Mouse (Mus musculus) small intestine, adult 2 months (tissue): Measurements from ENCODE around the gene Hsd17b14. TPM values are rescaled to one million over a fixed set of nuclear protein-coding genes. Genes with fewer than 3 reads are reported as not detected.

Source experiments
- H3K27ac ChIP-seq: fragments of 200-500 bp; 2 replicates; pipeline ENCODE4 v1.5.1; 2012; ENCODE audit warnings: low read depth, low read length, control low read depth, inconsistent platforms; ENCODE audit not compliant: insufficient read depth
- H3K27me3 ChIP-seq: fragments of 200-500 bp; 2 replicates; pipeline ENCODE4 v1.6.1; 2012; ENCODE audit warnings: mild to moderate bottlenecking, moderate library complexity, low read length, inconsistent platforms; ENCODE audit not compliant: control insufficient read depth, insufficient read depth
- H3K36me3 ChIP-seq: fragments of 200-500 bp; 2 replicates; pipeline ENCODE4 v1.6.1; 2012; ENCODE audit warnings: mild to moderate bottlenecking, low read length, control low read depth, inconsistent platforms; ENCODE audit not compliant: control insufficient read depth, insufficient read depth
- H3K4me1 ChIP-seq: fragments of 200-500 bp; 2 replicates; pipeline ENCODE4 v1.6.1; 2012; ENCODE audit warnings: low read length, inconsistent platforms, mixed read lengths; ENCODE audit not compliant: control insufficient read depth, insufficient read depth, insufficient read length
- H3K4me3 ChIP-seq: fragments of 200-500 bp; 2 replicates; pipeline ENCODE4 v1.5.1; 2012; ENCODE audit warnings: low read depth, mild to moderate bottlenecking, control low read depth, inconsistent platforms, low read length, moderate library complexity
- CTCF ChIP-seq: fragments of 200-500 bp; IDR thresholded peaks from 2 replicates; pipeline ENCODE4 v1.5.1; 2012; ENCODE audit warnings: low read depth, mild to moderate bottlenecking, control low read depth, inconsistent platforms, low read length, moderate library complexity, mixed read lengths; ENCODE audit not compliant: insufficient replicate concordance, insufficient read length; ENCODE audit errors: extremely low read depth
- POLR2A ChIP-seq: fragments of 200-500 bp; IDR thresholded peaks from 2 replicates; pipeline ENCODE4 v1.6.1; 2012; ENCODE audit warnings: low read depth, mild to moderate bottlenecking, control low read depth, inconsistent platforms, low read length, moderate library complexity
- WGBS: fragments of 180-500 bp; shearing (Covaris S2); methylation state at CpG from one replicate; pipeline ENCODE4 v1.1.7; 2018; 5-methylcytosine and 5-hydroxymethylcytosine counted together
- polyA plus RNA-seq: library from polyadenylated mRNA; depleted of rRNA; stranded (reverse); fragments of >200 nt; gene quantifications from 2 replicates; pipeline ENCODE4 v1.2.3, GENCODE M21; 2012

Hsd17b14 gene
- polyA plus RNA-seq, 1 experiment, result 0.25 TPM

DNA sequence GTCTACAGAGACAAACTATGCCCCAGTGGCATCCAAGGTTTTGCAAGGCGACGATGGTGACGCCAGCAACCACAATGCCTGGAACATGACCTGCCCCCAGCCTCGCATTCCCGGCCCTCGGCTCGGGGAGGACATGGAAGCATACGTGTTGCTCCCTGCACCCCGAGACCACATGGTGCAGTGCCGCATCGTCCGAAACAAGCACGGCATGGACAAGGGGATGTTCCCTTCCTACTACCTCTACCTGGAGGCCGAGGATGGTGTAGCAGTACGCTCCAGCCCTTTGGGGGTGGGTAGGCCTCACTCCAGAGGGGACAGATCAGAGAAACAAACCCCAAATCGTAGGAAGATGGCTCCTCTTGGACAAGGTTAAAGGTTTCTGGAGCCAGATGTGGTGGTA is 36.1 kb upstream of the Hsd17b14 start:
- WGBS, result 95% methylated on average over 16 of the region's 16 CpGs
- Histone ChIP-seq H3K36me3 (peaks cover 5% of the 10 kb centered on the region; the same call in 1 of the 2 replicates), H3K27me3 (no peaks in the 10 kb centered on the region), H3K4me1 (peaks cover 6% of the 10 kb centered on the region; the same call in 1 of the 2 replicates), H3K27ac (no peak overlapping the region), H3K4me3 (no peak overlapping the region)
- TF ChIP-seq POLR2A, result no peak
- no peak for TF ChIP-seq CTCF

DNA sequence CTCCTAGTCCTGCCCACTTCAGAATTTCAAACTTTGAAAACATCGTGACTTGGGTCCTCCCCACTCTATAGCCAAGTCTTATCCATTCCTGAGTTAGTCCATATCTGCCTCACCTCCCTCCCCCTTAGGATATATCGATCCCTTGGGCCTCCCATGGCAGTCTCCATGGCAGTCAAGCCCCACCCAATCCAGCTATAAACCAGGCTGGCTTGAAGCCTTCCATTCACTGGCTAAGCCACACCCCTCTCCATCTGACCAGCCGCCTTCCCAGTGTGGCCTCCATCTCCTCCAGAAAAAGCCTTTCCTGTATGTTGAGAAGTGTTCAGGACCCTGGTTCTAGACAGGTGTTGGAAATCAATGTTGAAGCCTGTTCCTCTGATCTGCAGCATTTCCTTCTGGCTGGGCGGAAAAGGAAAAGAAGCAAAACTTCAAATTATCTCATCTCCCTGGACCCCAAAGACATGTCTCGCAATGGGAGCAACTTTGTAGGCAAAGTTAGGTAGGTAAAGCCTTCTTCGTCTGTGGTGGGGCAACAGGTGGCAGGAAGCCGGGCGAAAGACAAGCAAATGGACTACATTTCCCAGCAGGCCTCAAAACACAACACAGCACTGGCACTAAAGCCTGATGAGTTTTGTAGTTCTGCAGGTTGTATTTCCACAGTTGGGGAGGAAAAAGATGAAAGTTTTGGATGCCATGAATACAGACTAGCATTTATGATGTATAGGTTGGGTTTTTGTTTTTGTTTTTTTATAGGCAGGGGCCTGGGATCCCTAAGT is 35.2 kb upstream of the Hsd17b14 start:
- no peak overlapping the region for H3K4me3 ChIP-seq
- TF ChIP-seq POLR2A (no peak), CTCF (no peak)
- H3K36me3 ChIP-seq, result peaks cover 7% of the 10 kb centered on the region; the same call in 1 of the 2 replicates
- no peaks in the 10 kb centered on the region for H3K27me3 ChIP-seq
- 44% methylated on average over 8 of the region's 8 CpGs for WGBS
- peaks cover 8% of the 10 kb centered on the region; the same call in 1 of the 2 replicates for H3K4me1 ChIP-seq
- H3K27ac ChIP-seq, result no peak overlapping the region

DNA sequence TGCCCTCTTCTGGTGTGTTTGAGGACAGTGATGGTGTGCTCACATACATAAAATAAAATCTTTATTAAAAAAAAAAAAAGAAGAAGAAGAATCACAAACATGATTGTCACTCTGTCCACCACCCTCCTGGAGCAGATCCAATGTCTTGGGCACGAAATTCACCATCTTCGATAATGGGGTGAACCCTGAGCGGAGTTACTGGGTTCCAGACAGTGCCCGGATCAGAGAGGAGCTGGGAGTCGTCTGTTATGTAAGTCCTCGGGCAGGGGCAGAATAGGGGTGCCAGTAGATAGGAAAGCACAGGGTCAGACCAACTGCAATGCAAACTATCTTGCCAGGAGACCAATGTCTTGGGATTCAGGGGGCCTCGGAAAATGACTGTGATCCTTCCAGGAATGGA is 34.1 kb upstream of the Hsd17b14 start:
- 93% methylated on average over 7 of the region's 7 CpGs for WGBS
- peaks cover 7% of the 10 kb centered on the region; the same call in 1 of the 2 replicates for H3K36me3 ChIP-seq
- no peaks in the 10 kb centered on the region for H3K27me3 ChIP-seq
- no peak overlapping the region for H3K4me3 ChIP-seq
- H3K27ac ChIP-seq, result no peak overlapping the region
- TF ChIP-seq POLR2A, result no peak
- no peak for TF ChIP-seq CTCF
- peaks cover 11% of the 10 kb centered on the region for H3K4me1 ChIP-seq

DNA sequence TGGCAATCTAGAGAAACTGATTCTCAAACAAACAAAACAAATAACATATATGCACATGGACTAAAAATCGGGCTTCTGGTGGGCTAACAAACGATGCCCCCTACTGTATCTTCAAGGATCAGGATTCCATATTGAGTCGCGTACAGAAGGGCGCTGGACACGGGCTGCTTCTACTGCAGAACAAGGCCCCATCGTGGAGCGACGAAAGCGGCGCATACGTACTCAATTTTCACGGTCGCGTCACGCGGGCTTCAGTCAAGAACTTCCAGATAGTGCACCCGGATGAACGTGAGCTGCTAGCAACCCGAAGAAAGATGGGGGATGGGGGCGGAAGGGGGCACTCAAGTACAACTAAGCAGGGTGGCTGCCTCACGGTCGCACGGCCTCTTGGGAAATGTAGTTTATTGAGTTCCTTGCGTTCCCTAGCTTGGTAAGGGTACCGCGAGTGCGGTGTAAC is 32.9 kb upstream of the Hsd17b14 start:
- peaks cover 11% of the 10 kb centered on the region for H3K4me1 ChIP-seq
- no peaks in the 10 kb centered on the region for H3K27me3 ChIP-seq
- H3K36me3 ChIP-seq, result peaks cover 7% of the 10 kb centered on the region; the same call in 1 of the 2 replicates
- WGBS, result 1% methylated on average over 28 of the region's 28 CpGs
- peak overlapping the region; percentile 88 for H3K4me3 ChIP-seq
- no peak; the same call in 1 of the 2 replicates for TF ChIP-seq POLR2A
- peak; percentile 27; the same call in 1 of the 2 replicates for TF ChIP-seq CTCF
- H3K27ac ChIP-seq, result peak overlapping the region; percentile 83

DNA sequence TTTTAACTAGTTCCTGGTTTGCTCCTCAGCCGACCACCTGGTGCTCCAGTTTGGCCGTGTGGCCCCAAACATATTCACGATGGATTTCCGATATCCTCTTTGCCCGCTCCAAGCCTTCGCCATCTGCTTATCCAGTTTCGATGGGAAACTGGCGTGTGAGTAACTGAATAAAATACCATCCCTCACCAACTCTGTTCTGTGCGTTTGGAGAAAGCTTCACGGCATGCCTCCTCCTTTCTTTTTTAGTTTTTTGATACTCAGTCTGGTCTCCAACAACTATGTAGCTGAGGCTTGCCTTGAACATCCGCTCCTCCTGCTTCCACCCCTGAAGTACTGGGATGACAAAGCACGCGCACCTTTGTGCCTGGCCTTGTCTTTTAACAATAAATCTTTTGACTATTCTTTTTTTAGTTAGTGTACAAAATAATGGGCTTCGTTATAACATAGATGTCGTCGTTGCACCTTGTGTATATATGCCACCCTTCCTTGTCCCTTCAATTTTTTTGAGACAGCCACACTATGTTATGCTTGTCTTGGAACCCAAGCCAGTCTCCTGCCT is 32.4 kb upstream of the Hsd17b14 start:
- 61% methylated on average over 16 of the region's 16 CpGs for WGBS
- peaks cover 11% of the 10 kb centered on the region for H3K4me1 ChIP-seq
- no peak overlapping the region for H3K27ac ChIP-seq
- peak overlapping the region; percentile 88 for H3K4me3 ChIP-seq
- no peaks in the 10 kb centered on the region for H3K27me3 ChIP-seq
- TF ChIP-seq CTCF, result no peak
- no peak for TF ChIP-seq POLR2A
- peaks cover 7% of the 10 kb centered on the region; the same call in 1 of the 2 replicates for H3K36me3 ChIP-seq

DNA sequence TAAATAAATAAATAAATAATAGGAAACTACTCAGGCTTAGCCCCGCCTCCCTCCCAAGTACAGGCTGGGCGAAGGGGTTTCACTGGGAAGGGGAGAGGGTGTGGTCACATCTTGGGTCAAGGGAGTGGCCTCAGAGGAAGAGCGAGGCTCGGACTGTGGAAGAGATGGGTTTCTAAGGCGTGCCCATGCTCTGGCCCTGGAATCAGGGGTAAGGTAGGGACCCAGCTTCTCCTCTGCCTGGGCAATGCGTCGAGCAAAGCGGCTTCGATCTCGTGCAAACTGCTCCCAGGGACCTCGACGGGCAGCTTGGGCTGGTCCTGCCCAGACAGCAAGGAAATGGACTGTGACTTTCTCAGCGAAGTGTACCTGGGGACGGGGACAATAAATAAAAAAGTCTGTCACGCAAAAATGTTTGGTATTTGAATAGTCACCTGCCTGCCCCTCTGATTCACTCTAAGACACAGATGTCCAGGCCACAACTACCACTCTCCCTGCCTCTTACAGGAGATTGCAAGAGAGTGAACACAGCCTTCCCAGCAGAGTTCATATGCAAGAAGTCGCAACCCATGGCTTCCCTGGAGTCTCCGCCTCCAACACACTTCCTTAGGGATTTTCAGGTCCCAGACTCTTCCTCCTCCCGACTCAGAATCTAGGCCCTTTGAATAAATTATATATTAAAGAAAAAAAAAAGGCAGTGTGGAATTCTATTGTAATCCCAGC is 31.6 kb upstream of the Hsd17b14 start:
- Histone ChIP-seq H3K27me3 (no peaks in the 10 kb centered on the region), H3K4me3 (0 out of 2 replicates have a peak overlapping the region, but pooled peaks have one; percentile 1), H3K4me1 (peaks cover 11% of the 10 kb centered on the region), H3K27ac (no peak overlapping the region), H3K36me3 (peaks cover 7% of the 10 kb centered on the region; the same call in 1 of the 2 replicates)
- TF ChIP-seq CTCF (no peak), POLR2A (no peak)
- 68% methylated on average over 18 of the region's 18 CpGs for WGBS

DNA sequence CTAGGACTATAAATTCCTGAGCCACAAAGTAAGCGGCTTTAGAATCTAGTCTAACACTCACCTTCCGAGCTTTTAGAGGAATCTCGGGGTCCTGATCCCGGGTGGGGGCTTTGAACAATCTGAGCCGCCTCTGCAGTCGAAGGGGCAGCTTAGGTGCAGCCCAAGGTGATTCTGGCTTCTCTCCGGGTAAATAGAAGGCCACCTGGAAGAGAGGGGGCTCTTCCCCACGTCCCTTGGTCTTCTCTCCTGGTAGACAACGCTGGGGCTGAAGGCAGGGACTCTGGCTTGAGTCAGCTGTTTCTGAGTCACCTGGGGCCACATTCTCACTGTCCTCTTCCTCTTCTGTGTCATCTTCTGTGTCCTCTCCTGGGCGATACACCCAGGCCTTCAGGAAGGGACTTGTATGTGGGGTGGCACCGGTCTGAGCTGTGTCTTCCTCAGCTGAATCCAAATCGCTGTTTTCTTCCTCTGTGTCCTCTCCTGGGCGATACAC is 31.0 kb upstream of the Hsd17b14 start:
- TF ChIP-seq POLR2A, result no peak
- TF ChIP-seq CTCF, result no peak
- WGBS, result 83% methylated on average over 13 of the region's 13 CpGs
- H3K4me3 ChIP-seq, result peak overlapping the region; percentile 14; the same call in 1 of the 2 replicates
- H3K27ac ChIP-seq, result no peak overlapping the region
- H3K36me3 ChIP-seq, result peaks cover 7% of the 10 kb centered on the region; the same call in 1 of the 2 replicates
- no peaks in the 10 kb centered on the region for H3K27me3 ChIP-seq
- peaks cover 11% of the 10 kb centered on the region for H3K4me1 ChIP-seq
